Mouse (Mus musculus) CH12.LX (cell line): ENCODE results near the gene BC005537.

ENCODE experiments used
- CTCF ChIP-seq, 2 experiments: IDR thresholded peaks in 1 of 2; conservative IDR thresholded peaks in 1 of 2; 2 replicates each; pipeline ENCODE4 v1.5.1; 2011 to 2012; ENCODE audit warnings: low read depth in 2 of 2, low read length in 2 of 2, improper control_type of control experiment in 1 of 2, inconsistent platforms in 1 of 2, mild to moderate bottlenecking in 1 of 2, moderate library complexity in 1 of 2
- ELF1 ChIP-seq: IDR thresholded peaks from 2 replicates; pipeline ENCODE4 v1.6.1; 2014; ENCODE audit warnings: low read depth, mild to moderate bottlenecking, inconsistent platforms, low read length, improper control_type of control experiment
- HCFC1 ChIP-seq: IDR thresholded peaks from 2 replicates; pipeline ENCODE4 v1.6.1; 2012; ENCODE audit warnings: low read depth, mild to moderate bottlenecking, inconsistent platforms, low read length, improper control_type of control experiment
- MAX ChIP-seq: IDR thresholded peaks from 2 replicates; pipeline ENCODE4 v1.6.1; 2011; ENCODE audit warnings: low read length, improper control_type of control experiment
- MXI1 ChIP-seq: IDR thresholded peaks from 2 replicates; pipeline ENCODE4 v1.6.1; 2011; ENCODE audit warnings: mild to moderate bottlenecking, low read depth, low read length, improper control_type of control experiment
- POLR2A ChIP-seq: IDR thresholded peaks from 2 replicates; pipeline ENCODE4 v1.6.1; 2011; ENCODE audit warnings: low read depth, mild to moderate bottlenecking, improper control_type of control experiment, low read length
- SIN3A ChIP-seq: IDR thresholded peaks from 2 replicates; pipeline ENCODE4 v1.6.1; 2012; ENCODE audit warnings: low read length, improper control_type of control experiment, inconsistent platforms
- USF1 ChIP-seq: IDR thresholded peaks from 2 replicates; pipeline ENCODE4 v1.6.1; 2014; ENCODE audit warnings: low read depth, mild to moderate bottlenecking, inconsistent platforms, low read length, improper control_type of control experiment
- ZC3H11A ChIP-seq: IDR thresholded peaks from 2 replicates; pipeline ENCODE4 v1.6.1; 2012; ENCODE audit warnings: low read depth, mild to moderate bottlenecking, inconsistent platforms, low read length, improper control_type of control experiment
- ZNF384 ChIP-seq: IDR thresholded peaks from 2 replicates; pipeline ENCODE4 v1.6.1; 2012; ENCODE audit warnings: low read depth, low read length, improper control_type of control experiment, inconsistent platforms

DNA sequence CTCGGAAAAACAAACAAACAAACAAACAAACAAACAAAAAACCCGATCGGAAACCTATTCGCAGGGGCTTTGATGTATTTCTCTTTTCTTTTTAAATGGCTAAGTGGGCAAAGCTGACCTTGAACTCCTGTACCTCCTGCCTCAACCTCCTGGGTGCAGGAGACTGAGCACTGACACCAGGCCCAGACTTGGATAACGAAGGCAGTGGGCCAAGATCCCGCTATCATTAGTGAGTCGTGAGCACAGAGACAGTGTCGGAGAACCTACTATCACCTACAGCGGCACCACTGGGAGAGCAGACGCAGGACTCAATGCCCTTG is 40.4 kb upstream of the BC005537 start:
- TF ChIP-seq ELF1, result no peak
- TF ChIP-seq MAX, result no peak
- TF ChIP-seq SIN3A, result no peak
- TF ChIP-seq USF1, result no peak
- no peak for TF ChIP-seq CTCF (conservative IDR thresholded peaks at IDR 0.05 in 1 of 2, IDR thresholded peaks at IDR 0.05 in 1 of 2; ENCODE audit: low read depth in 2 of 2, low read length in 2 of 2)
- no peak for TF ChIP-seq POLR2A
- no peak for TF ChIP-seq ZNF384
- peak; percentile 57; the same call in 1 of the 2 replicates for TF ChIP-seq MXI1
- no peak for TF ChIP-seq ZC3H11A
- TF ChIP-seq HCFC1, result no peak
